Mouse (Mus musculus) forelimb bud, embryonic 11.5 days (tissue): ENCODE data around the gene Pelo.

Experiments
- DNase-seq: peaks from one replicate; pipeline ENCODE4 v3.0.0-alpha.2; 2012; ENCODE audit warnings: low read depth, low spot score

The Pelo gene

DNA sequence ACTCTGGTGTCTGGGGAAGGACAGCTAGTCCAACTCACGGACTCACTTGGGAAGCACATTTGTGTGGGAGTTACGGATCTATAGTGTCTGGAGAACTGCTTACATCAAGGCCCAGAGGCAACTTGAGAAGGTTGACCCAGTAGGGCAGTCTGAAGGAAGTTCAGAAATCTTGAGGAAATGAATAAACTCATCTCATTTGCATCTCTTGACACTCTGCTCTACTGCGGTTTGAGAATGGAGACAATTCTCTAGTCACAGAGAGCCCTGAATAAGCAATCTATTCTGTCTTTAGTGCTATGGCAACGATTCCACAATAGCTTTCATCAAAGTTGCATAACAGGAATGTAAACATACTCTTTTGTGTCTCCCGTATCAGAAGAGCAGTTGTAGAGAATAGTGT lies 7.0 kb upstream of the Pelo start:
- DNase-seq: no peak

DNA sequence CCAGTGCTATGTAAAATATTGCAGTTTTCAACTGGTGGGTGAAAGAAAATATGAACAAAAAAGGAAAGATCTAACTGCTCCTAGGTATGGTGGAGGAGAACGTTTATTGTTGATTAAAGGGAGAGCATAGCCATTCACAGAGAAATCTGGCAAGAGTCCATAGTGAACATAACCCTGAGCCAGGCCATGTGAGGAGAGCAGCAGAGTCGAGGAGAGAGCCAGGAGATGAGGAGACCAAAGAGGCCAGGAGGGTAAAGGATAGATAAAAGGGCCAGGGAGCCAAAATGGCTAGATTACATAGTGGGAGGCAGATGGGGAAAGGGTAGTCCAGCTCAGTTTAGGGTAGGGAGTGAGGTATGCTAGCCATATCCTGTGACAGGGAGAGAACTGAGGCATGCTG lies 6.2 kb upstream of the Pelo start:
- DNase-seq: no peak

- DNase-seq: no peak
Measured at GRCm38 (mm10) chr13:115095392-115095791, 5.4 kb upstream of the Pelo start.

DNA sequence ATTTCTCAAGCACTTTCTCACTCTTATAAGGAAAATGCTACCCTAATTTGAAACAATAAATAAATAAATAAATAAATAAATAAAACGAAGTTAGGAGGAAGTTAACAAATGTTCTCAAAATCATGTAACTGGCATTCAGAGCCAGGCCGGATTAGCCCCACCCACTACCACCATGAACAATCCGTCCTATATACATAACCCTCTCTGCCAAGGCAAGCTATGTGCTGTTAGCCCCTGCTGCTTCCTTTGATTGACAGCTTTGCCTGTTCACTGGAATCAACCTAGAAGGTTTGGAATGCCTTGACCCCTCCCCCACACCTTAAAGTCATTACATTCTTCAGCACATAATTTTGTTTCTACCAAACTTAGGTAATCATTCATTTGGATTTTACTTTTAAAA lies 1.5 kb upstream of the Pelo start:
- DNase-seq: no peak

- no peak for DNase-seq
Measured at GRCm38 (mm10) chr13:115090977-115091445, 1.0 kb upstream of the Pelo start.

GRCm38 (mm10) chr13:115089395-115090025 lies 476 bp downstream of the Pelo start:
- DNase-seq: peak; percentile 10

- DNase-seq: no peak
Measured at GRCm38 (mm10) chr13:115089020-115089394, 979 bp downstream of the Pelo start.

GRCm38 (mm10) chr13:115085974-115086373 lies 4.0 kb downstream of the Pelo start:
- DNase-seq: no peak

GRCm38 (mm10) chr13:115082339-115082738 lies 7.6 kb downstream of the Pelo start:
- DNase-seq: no peak

DNA sequence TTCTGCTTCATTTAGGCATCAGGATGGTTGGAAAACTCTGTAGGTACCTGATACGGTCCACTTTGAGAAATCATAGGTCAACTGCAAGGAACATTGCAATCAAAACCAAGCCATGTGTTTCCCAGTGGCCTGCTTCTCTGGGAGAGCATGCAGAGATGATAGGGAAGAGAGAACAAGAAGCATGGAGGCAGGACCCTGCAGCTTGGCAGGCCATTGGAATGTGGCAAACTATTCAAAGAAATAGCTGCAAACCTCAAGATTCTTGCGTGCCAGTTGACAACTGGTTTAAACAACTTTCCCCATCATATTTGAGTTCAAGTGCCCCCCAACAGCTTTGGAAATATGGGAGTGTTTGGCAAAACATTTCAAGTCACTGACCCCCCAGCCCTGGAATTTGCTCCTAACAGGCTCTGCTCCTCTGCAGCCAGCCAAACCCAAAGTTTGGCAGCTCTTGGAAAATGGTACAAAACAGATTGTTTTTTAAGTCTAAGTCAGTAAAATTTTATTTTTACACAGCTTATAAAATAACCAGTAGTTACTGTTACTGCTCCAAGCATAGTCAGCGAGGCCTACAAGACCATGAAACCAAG lies 9.9 kb downstream of the Pelo start:
- DNase-seq: no peak

- no peak for DNase-seq
Measured at GRCm38 (mm10) chr13:115078997-115079685, 10.8 kb downstream of the Pelo start.

DNA sequence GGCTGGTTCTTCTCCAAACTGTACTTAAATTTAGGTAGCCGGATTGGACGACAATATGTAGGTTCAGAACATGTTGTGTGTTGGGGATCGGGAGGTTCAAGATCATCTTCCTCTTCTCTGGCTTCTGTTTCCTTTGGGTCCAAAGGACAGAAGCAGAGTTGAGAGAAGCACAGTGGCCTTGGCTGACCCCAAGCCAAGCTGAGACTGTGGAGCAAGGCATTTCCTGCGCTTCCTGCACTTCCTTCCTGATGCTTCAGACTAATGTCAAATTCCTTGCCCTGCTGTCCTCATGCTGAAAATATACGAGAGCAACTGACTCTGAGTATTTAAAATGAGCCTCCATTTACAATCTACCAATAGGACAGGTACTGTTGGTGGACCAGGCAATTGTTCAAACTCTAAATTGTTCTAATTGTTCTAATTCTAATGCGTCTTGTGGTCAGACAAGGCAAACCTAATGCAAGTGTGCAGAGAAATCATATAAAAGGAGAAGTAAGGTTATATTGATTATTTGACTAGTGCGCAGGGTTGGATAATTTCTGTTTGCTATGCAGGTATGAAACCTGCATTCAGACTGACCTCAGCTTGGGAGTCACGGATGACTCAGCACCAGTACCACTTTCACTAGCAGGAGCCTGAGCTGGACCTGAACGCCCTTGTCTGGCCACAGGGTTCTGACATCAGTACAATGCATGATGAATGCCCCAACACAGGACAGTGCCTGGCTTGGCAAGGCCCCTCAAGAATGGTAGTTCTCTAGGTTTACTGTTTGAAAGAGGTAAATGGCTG lies 12.4 kb downstream of the Pelo start:
- no peak for DNase-seq

- no peak for DNase-seq
Measured at GRCm38 (mm10) chr13:115072386-115072785, 17.6 kb downstream of the Pelo start.

DNA sequence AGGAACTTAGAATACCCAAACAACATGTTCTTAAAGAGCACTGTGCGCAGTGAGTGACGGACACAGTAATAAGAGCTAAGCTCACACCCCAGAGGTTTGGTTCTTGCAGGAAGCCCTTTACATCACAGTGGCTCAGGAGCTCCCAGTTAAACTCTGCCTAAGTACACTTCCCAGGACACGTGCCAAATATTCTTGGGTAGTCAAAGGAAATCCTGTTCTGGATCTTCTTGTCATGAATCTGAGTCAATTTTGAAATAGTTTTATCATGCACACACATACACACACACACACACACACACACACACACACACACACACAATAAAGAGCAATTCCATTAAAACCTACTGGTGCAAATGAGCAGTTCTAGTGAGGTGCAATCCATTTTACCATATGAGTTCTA lies 18.6 kb downstream of the Pelo start:
- no peak for DNase-seq

GRCm38 (mm10) chr13:115067968-115068330 lies 22.0 kb downstream of the Pelo start:
- no peak for DNase-seq

DNA sequence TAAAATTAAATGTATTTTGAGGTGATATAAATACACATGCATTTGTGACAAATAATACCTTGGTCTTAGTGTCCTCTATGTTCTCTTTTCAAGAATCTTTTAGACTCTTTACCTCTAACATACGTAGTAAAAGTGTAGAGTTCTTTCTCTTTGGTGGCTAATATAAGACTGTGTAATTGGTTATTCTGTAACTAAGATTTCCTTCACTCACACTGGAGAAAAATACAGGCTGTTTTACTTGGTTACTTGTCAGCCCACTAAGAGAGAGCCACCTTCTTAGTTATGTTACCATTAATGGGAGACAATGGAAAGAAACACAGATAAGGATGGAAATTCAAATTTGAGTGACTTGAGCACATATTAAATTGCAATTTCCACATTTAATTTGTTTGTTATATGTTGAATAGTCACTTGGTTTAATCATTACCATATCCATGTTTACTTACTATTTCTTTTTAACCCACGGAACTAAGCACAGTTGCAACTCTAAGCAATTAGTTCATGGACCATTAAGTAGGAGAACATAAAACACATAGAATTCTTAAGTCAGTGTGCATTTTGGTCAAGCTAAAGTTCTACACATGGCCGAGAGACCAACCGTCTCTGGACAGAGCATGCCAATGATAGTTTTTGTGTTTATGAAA lies 22.5 kb downstream of the Pelo start:
- no peak for DNase-seq

DNA sequence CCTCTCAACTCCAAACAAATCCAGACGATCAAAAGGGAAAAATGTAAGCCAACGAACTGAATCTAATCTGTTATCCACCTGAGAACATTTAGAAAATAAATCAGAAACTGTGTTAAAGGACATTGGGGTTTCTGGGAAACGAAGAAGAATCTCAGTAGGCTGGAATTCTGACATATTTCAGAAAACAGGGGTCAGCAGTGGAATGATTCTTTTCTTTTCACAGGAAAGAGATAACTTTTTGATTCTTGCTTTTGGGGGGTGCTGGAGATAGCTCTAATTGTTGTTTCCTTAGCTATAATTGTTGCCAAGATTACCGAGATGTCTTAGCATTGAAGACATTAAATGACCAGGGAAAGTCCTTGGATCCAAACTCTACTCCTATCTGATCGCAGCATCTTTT lies 32.4 kb downstream of the Pelo start:
- DNase-seq: no peak

DNA sequence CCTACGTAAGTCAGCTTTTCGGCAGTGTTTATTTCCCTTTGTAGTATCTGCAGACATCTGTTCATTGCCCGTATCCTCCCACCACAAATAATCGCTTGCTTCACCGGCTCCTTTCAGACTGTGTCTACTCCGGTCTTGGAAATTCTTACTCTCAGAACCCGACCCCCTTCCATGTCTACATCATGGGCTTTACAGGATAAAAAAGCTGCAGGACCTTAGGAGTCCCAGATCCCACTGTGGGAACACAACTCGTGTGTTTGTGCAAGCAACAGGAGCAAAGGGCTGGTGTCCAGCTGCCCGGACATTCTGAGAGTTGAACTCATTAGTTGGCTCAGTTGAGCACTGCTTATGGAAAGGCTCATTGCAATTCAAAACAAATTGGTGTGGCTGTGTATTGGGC lies 35.2 kb downstream of the Pelo start:
- DNase-seq: no peak

GRCm38 (mm10) chr13:115052568-115052967 lies 37.4 kb downstream of the Pelo start:
- no peak for DNase-seq

DNA sequence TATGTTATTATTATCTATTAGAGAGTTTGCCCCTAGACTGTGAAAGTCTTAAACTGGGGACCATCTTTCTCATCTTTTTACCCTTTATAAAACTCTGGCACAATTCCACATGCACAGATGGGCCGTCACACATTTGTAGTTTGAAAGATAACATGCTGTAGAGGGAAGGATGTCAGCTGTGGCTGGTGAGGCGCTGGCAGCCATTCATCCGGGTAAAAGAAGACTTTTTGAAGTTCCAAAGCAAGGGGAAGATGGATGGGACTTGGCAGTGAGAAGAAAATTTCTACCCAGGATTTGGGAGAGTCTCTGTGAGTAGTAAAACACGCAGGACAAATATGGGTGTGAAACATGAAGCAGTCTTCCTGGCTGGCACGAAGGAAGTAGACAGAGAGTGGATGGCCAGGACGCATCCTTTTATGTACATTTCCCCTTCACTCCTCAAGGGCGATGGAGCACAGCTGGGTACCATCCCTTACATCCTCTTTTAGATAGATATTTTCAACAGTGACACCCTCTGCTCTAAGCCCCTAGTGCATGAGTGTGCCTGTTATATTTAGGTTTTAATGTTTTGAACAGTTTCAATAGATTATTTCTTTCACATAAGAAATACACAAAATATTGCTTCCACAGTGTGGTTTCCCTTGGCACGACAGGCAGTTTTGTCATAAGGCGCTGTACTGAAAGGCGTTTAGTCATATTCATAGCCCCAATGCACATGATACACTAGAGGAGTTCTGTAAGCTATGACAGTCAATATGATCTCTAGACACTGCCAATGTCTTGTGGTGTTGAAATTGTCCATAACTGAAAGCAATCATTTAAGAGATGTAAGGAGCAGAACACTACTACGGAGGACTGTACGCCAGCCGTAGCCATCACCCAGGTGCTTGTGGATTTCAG lies 39.1 kb downstream of the Pelo start:
- no peak for DNase-seq

- no peak for DNase-seq
Measured at GRCm38 (mm10) chr13:115042652-115043051, 47.3 kb downstream of the Pelo start.
